Mouse (Mus musculus): ENCODE measurements around the gene Rtn4rl1.

DNA sequence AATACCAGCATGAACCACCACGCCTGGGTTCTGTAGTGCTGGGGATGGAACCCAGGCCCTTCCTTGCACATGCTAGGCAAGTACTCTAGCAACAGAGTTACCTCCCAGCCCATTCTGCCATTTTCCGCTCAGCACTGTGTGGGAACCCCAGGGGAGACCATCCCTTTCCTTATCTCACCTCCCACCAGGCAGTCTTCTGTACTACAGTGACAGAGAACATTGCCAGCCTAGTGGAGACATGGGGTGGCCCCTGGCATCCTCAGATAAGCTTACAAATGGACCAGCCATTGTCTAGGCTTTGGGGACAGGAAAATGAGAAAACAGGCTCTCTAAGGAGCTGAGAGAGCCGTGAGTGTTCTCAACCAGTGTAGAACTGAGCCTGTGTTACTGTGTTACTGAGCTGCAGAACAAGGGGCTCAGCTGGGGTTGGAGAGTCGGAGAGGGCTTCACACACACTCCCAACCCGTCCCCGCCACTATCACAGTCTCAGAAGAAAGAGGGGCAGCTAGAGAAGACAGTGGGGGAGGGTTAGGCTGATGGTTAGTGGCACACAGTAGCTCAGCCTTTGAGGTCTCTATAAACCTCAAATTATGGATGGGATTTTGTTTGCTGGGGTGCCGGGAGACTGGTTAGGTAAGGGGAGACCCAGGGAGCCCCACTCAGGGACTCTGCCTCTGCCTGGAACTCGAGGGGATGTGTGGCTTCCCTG is 76.8 kb downstream of the Rtn4rl1 start:
- no peak for TF ChIP-seq CTCF (IDR thresholded peaks at IDR 0.05; ENCODE audit: extremely low read depth, insufficient read length, insufficient replicate concordance, low read depth, low read length)
- TF ChIP-seq POLR2A (IDR thresholded peaks at IDR 0.05; ENCODE audit: low read depth, low read length), result no peak

All from small intestine, adult 2 months (tissue).